Mouse (Mus musculus) bone marrow macrophage, adult 2 months (primary cell): ENCODE data around the gene Trub2. TPM values are rescaled to one million over a fixed set of nuclear protein-coding genes. Genes with fewer than 3 reads are reported as not detected.
"Not testable (repeated sequence)": the region's sequence is repeated elsewhere in the genome, so short reads cannot be mapped to it uniquely, and the experiment has no call there.

Experiments
- H3K27ac ChIP-seq: 2 replicates; pipeline ENCODE4 v1.5.1; 2012; ENCODE audit warnings: low read depth, low read length; ENCODE audit not compliant: insufficient read depth
- H3K4me1 ChIP-seq: 2 replicates; pipeline ENCODE4 v1.6.1; 2012; ENCODE audit warnings: low read length; ENCODE audit not compliant: control insufficient read depth, insufficient read depth
- H3K4me3 ChIP-seq: 2 replicates; pipeline ENCODE4 v1.5.1; 2012; ENCODE audit warnings: mild to moderate bottlenecking, low read length, moderate library complexity; ENCODE audit not compliant: insufficient read depth
- CTCF ChIP-seq: IDR thresholded peaks from 2 replicates; pipeline ENCODE4 v1.5.1; 2012; ENCODE audit warnings: low read depth, mild to moderate bottlenecking, low read length, moderate library complexity
- POLR2A ChIP-seq: IDR thresholded peaks from 2 replicates; pipeline ENCODE4 v1.6.1; 2012; ENCODE audit warnings: mild to moderate bottlenecking, low read depth, low read length, borderline replicate concordance
- polyA plus RNA-seq: library from polyadenylated mRNA; stranded (reverse); fragments of >200 nt; gene quantifications from 2 replicates; pipeline ENCODE4 v1.2.4, GENCODE M21; 2012; ENCODE audit not compliant: missing spikeins, insufficient read depth, insufficient read length

Gene Trub2
- polyA plus RNA-seq, 1 experiment = 19.0 TPM

GRCm38 (mm10) chr2:29817426-29818232, 29.3 kb upstream of the Trub2 start:
- Histone ChIP-seq H3K27ac (no peak overlapping the region), H3K4me1 (no peaks in the 10 kb centered on the region), H3K4me3 (no peak overlapping the region)
- TF ChIP-seq POLR2A (no peak), CTCF (peak; percentile 60)

DNA sequence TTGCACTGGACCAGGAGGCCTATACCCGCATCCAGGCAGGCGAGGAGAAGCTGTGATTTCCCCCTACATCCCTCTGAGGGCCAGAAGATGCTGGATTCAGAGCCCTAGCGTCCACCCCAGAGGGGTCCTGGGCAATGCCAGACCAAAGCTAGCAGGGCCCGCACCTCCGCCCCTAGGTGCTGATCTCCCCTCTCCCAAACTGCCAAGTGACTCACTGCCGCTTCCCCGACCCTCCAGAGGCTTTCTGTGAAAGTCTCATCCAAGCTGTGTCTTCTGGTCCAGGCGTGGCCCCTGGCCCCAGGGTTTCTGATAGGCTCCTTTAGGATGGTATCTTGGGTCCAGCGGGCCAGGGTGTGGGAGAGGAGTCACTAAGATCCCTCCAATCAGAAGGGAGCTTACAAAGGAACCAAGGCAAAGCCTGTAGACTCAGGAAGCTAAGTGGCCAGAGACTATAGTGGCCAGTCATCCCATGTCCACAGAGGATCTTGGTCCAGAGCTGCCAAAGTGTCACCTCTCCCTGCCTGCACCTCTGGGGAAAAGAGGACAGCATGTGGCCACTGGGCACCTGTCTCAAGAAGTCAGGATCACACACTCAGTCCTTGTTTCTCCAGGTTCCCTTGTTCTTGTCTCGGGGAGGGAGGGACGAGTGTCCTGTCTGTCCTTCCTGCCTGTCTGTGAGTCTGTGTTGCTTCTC, 27.5 kb upstream of the Trub2 start:
- Histone ChIP-seq H3K4me3 (no peak overlapping the region), H3K27ac (no peak overlapping the region), H3K4me1 (no peaks in the 10 kb centered on the region)
- TF ChIP-seq POLR2A (no peak), CTCF (no peak)

DNA sequence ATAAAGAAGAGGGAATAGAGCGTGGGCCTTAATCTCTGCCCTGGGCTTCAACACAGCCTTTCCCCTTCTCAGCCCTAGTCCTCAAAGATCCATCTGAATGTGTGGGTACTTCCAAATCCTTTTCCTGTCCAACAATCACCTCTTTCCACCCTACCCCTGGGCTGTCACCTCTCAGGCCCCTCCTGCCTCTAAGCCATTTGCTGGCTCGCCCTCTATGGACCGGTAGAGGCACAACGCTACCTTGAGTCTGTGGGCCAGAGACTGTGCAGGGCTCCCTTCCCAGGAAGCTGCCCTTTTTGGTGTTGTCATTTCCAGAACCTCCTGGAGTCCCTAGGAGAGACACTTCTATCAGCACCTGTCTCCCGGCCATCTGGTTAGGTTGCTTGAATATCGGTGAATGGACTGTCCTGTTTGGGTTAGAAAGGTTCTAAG, 15.1 kb upstream of the Trub2 start:
- TF ChIP-seq CTCF (no peak), POLR2A (no peak)
- H3K4me1 ChIP-seq = no peaks in the 10 kb centered on the region
- peak overlapping the region; percentile 67 for H3K4me3 ChIP-seq
- no peak overlapping the region for H3K27ac ChIP-seq

DNA sequence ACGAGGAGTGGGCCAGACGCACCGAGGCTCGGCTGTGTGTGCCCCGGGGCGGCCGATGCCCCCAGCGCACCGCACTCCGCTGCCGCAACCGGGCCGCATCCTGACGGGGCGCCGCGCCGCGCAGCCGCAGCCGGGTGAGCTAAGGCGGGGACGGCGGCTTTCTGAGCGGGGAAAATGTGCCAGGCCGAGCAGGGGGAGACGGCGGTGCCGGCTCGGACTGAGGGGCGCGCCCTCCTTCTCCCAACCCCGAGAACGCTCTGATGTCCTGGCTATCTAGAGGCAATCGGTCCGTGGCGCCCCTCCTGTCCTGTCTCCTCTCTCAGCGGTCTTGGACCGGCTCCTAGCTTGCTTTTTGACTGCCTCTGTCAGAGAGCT, 14.5 kb upstream of the Trub2 start:
- H3K4me3 ChIP-seq = peak overlapping the region; percentile 67
- no peak overlapping the region for H3K27ac ChIP-seq
- no peaks in the 10 kb centered on the region for H3K4me1 ChIP-seq
- no peak for TF ChIP-seq POLR2A
- TF ChIP-seq CTCF = no peak

- no peak within 1 kb of the TSS for H3K27ac ChIP-seq
- TF ChIP-seq POLR2A (no peak), CTCF (no peak)
- peak within 1 kb of the TSS; percentile 67 for H3K4me3 ChIP-seq
- no peaks in the 10 kb centered on the region for H3K4me1 ChIP-seq
Measured at GRCm38 (mm10) chr2:29802075-29802826, 13.9 kb upstream of the Trub2 start, which contains the start of gene Slc27a4. Gene Slc27a4, plus strand, starts transcription at chr2:29802634.

DNA sequence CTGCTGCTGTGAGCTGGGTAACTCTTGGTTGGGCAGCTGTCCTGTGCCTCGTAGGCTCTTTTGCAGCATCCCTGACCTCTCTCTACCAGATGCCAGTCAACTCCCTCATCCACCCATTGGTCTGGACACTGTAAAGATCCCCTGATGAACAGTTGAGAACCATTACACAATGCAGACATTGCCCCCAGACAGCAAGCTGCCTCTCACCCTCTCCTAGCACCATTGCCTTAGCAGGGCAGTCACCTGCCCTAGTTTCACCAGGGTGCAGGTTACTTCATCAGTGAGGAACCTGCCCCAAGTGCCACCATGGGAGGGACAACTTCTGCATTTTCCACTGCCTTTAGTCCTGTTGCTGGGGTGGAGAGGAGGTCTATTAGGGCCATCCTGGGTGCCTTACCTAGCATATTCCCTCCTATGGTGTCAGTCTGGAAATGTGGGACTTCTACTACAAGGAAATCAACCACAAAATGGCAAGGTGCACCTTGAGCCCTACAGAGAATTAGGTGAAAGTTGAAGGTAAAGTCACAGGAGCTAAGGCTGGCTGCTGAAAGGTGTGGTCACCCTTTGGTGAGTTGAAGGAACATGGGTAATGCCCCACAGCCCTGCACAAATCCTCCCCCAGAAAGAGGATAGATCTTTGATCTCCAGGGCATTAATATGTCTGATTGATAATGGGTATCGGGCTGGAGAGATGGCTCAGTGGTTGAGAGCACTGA, 4.6 kb upstream of the Trub2 start:
- Histone ChIP-seq H3K27ac (no peak overlapping the region), H3K4me1 (peaks cover 3% of the 10 kb centered on the region; the same call in 1 of the 2 replicates), H3K4me3 (no peak overlapping the region)
- no peak for TF ChIP-seq POLR2A
- no peak for TF ChIP-seq CTCF

- TF ChIP-seq CTCF (no peak), POLR2A (no peak)
- peak within 1 kb of the TSS; percentile 43 for H3K27ac ChIP-seq
- peaks cover 8% of the 10 kb centered on the region for H3K4me1 ChIP-seq
- H3K4me3 ChIP-seq = peak within 1 kb of the TSS; percentile 85
Measured at GRCm38 (mm10) chr2:29787104-29787917, 991 bp downstream of the Trub2 start, which contains the start of gene Coq4. Gene Coq4, plus strand, starts transcription at chr2:29787493.

DNA sequence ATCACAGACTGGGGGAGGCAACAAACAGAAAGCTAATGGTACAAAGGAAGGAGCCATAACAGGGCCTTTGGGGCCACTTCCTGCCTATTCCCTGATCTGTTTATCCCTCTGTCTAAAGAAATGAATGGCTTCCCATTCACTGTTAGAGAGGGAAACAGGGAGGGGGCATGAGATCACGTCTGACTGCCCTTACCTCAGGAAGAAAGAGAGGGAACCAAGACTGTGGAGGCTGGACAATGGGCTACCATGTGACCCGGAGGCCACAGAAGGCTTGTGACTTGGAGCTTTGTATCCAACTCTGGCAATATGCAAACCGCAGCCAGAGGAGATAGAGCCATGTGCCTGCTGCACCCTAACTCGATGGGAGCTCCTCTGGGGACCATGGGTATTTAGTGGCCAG, 4.0 kb downstream of the Trub2 start:
- Histone ChIP-seq H3K27ac (peak overlapping the region; percentile 28; the same call in 1 of the 2 replicates), H3K4me3 (no peak overlapping the region), H3K4me1 (peaks cover 8% of the 10 kb centered on the region)
- TF ChIP-seq CTCF (no peak), POLR2A (no peak)

DNA sequence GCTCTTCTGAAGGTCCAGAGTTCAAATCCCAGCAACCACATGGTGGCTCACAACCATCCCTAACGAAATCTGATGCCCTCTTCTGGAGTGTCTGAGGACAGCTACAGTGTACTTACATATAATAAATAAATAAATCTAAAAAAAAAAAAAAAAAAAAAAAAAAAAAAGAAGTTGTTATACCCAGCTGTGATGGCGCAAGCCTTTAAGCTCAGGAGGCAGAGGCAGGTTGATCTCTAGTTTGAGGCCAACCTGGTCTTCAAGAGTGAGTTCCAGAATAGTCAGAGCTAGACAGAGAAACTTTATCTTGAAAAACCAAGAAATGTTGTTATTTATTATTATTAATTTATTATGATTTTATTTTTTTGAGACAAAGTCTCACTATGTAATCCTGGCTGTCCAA, 7.0 kb downstream of the Trub2 start:
- not testable (repeated sequence) for H3K27ac ChIP-seq, H3K4me3 ChIP-seq, H3K4me1 ChIP-seq
